Mouse (Mus musculus): ENCODE measurements at regions not wholly inside any gene's neighbourhood (a gene's known extent, or its start where the extent isn't known, plus 50 kb on each side); places are given as distances from the start of the nearest gene placed in this dataset.

DNA sequence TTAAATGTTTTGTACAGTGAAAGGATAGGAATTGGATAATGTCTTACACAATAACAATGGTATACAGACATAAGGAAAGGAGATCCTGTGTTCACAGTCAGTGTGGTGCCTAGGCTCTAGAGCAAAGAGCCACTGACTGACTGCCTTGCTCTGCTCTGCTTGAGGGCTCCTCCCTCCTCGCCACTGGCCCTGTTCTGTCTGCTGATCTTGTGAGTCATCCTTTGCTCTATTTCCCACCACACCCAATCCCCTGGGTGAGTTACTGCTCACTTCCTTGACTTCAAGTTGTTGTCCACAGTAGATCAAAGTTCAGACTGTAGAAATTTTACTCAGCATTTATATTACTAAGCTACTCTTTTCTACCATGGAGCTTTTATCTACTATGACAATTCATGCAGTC, 117.3 kb downstream of the Tmsb4x start:
- DNase-seq, result peak; percentile 55

DNA sequence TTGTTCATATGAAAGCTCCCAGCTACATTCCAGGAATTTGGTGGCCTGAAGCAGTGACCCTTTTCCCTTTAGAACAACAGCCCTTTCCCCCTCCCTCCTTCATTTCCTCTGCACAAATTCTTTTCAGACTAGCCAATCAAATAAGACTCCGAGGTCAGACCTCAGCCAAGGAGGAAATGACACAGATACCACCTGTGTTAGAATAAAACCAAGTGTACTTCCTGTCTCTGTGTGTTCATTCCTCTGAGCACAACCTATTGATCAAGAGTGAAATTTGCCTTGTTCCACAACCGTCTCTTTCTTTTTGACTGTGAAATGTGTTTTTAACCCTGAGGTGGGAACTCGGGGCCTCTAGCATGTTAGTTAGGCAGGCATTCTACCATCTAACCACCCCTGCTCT, 120.2 kb downstream of the Tmsb4x start:
- peak; percentile 20 for DNase-seq

DNA sequence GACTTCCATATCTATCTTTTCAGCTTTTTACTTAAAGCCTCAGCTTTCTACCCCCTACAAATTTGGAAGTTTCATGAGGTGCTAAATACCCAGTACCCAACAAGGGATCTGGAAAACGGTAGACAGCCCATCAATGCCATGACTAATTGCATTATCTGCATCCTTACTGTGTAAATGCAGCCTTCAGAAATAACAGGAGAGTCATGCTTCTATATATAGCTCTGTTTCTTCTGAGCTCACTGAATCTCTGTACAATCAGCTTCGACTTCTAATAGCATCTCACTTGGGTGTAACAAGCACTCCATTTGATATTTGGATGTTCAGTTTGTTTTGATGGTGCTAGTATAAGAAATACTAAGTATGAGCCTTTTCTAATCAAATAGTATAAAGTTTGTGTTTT, 120.7 kb downstream of the Tmsb4x start:
- DNase-seq, result no peak

DNA sequence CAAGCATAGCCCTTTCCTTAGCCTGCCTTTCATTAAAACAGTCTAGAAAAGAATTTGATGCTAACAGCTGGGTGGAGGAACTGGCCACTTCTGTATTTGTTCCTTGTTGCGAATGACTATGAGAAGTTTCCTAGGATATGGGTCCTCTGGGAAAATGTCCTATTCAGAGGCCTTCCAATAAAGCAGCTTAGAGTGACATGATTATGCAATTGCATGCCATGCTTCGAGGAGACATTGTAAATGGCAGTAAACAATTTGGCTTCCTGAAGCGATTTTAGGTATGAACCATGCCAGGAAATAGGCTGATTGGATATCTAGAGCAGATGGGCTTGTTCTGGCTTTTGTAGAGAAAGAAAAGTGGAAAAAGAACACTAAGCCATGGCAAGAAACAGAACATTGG, 128.3 kb downstream of the Tmsb4x start:
- DNase-seq, result no peak

DNA sequence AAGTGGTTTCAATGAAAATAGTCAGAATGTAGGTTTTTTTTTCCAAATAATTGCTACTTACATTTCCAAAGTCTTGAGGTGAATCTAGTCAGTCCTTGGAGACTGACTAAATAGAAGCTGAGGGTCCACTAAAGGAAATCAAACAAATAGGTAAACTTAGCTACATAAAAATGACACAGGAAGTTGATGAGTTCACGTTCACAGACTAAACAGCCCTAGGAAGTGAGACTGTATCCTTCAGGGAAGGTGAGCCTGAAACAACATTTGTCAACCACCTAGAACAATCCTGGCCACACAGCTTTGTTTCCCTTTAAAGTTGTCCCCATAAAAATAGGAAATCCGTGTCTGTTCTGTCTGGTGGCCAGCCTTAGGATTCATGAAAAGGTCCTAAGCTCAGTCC, 140.0 kb downstream of the Tmsb4x start:
- no peak for DNase-seq

DNA sequence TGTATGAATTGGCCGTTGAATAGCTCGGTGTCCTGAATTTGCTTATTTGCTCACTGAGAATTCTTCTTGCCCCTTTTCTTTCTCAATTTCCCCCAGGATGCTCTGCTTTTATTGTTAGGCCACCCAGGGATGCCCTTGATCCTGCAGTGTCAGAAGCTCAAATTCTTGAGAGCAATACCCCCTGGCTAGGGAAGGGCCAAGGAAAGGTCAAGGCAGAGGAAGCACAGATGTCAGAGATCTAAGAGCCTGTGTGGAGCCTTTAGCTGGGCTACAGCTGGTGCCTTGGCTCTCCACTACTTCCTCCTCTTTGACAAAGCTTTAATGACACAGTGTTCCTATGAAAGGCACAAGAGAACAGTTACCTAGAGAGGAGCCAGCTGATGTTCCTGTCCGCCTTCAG, 141.2 kb downstream of the Tmsb4x start:
- peak; percentile 13 for DNase-seq

DNA sequence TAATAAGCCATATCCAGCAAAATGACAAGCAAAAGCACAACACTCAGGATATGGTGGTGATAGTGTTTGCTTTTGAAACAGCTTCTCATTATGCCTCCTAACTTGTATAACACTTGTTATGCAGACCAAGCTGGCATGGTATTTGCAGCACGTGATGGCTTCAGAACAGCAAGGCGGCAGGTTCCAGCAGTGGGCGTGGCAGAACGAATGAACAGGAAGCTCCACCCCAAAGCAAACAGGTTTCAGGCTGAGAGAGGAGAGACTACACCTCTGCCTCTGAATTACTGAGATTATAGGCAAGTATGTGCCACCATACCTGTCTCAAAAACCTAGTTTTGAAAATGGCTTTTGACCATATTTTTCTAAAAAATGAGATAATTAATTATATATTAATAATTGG, 145.2 kb downstream of the Tmsb4x start:
- no peak for DNase-seq

DNA sequence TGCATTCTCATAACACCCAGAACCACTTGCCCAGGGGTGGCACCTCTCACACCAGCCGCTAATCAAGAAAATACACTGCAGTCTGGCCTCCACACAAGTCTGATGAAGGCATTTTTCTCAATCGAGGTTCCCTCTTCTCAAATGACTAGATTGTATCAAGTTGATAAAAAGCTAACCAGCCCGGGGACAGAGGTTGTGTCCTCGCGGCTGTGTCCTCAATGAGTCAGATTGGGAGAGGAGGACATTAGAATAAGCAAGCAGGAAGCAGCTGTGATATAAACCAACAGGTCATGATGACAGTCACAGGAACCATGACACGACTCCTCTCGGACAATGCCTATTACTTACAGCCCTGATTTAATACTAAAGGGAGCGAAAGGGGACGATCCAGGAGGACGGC, 156.7 kb downstream of the Tmsb4x start:
- DNase-seq, result no peak

DNA sequence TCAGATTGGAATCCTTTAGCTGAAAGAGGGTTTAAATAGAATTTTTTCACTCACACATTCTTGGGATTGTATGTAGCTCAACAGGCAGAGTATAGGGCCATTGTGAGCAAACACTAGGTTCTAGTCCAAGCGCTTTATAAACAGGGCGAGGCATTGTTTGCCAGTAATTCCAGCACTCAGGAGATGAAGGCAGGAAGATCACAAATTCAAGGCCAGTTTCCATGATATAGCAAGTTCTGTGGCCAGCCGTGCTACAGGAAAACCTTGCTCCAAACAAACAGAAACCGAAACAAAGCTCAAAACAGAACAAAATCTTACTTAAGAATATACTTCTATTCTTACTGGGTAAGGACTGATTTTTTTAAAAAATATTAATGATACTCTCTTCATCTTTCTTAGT, 159.0 kb downstream of the Tmsb4x start:
- DNase-seq, result no peak

DNA sequence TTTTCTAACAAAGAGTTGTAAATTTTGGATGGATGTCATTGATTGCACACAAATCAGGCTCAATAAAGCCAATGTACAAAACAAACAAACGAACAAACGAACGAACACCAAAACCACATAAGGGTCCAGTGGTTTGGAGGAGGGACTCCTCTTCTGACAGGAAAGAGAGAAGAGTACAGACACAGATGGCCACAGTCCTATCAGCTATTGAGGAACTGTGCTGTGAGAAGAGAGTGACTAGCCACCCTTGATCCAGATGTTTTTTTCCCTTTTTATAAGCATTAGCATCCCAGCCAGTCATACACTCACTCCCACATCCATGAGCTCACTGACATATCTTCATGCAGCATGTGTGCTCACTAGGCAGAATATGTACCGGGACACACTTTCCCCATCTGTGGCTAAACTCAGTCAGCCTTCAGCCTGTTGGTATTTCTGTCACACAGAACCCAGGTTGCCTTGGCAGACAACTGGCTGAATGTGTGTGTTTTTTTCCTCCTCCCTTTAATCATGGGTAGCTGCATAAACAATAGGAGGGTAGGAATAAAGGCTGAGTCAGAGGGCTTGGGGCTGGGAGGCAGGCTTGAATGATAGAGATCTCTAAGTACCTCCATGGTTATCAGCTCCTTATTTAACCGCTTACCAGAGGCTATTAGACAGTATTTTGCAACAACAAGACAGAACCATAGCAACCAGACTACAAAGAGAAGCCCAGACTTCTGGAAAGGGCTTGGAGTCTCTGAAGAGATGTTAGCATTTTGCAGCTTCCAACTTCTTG, 159.7 kb downstream of the Tmsb4x start:
- DNase-seq, result no peak

DNA sequence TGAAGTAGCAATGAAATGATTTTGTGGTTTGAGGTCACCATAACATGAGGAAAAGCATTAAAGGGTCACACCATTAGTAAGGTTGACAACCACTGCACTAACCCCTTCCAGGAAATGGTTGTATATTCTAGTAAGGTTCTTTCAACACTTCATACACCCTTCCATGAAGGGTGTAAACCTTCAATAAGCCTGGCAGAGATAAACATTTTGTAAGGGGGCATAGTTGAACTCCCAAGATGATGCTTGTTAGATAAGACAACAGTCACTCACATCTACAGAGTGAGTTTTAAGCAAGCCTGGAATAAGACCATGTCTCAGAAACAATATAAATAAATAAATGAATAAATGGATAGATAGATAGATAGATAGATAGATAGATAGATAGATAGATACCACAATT, 171.1 kb downstream of the Tmsb4x start:
- no peak for DNase-seq

DNA sequence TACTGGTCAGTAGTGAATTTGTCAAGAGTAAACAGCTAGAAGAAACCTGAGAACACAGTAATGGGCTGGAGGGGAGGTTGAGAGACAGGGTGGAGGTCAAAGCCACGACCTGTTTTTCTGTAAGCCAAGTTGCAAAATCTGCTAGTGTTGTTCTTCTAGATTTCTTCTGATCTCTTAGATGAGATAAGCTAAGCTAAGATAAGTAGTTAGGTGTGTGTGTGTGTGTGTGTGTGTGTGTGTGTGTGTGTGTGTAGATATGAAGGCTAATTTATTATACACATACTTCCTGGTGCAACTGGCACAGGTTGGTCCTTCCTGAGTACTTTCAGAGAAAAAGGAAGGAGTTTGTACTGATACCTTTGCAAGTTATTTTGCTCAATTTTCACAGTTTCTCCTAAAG, 172.8 kb downstream of the Tmsb4x start:
- DNase-seq, result no peak

DNA sequence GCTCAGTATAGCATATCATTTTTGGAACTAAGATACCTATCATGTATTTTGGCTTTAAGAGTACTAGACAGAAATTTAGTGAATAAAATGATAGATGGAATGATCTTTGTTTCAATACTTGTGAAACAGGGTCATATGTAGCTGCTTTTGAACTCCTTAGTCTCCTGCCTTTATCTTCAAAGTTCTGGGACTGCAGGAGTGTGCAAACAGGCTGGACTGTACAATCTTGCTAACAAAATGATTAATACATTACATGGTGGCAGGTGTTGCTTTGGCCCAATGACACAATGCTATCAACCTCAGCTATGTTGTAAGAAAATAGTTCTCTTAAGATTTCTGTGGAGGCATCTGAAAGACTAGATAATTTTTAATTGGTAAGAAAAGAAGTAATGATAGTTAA, 173.5 kb downstream of the Tmsb4x start:
- DNase-seq, result no peak

DNA sequence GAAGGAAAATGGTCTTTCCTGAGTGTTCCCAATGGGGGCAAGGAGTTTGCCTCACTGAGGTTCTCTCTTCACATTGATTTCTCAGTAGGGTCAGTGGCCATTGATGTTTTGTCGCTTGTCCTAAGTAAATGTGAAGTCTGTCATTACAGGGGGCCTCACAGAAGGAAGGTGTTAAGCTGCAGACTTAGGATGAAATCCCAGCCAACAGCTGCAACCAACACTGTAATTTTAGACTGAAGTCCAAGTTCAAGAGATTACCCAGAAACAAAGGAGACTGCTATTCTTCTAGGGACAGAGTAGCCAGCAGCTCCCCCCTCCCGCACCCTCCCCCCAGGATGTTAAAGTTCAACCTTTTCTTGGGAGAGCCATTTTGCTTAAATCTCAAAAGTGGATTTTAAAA, 176.0 kb downstream of the Tmsb4x start:
- no peak for DNase-seq

DNA sequence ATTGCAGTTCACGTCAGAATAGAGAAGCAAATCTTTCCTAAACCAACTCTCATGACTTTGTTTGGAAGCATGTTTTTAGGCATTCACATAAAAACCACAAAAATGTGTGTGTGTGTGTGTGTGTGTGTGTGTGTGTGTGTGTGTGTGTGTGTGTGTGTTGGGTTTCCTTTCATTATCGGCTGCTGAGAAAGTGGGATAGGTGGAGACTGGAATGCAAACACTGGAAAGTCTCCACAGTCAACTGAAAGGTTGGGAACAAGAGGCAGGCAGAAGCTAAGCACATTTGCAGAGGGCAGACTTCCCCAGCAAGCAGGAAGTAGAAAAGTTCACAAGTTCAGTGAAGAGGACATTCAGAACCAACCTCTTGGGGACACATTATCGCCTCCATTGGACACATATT, 176.5 kb downstream of the Tmsb4x start:
- no peak for DNase-seq

DNA sequence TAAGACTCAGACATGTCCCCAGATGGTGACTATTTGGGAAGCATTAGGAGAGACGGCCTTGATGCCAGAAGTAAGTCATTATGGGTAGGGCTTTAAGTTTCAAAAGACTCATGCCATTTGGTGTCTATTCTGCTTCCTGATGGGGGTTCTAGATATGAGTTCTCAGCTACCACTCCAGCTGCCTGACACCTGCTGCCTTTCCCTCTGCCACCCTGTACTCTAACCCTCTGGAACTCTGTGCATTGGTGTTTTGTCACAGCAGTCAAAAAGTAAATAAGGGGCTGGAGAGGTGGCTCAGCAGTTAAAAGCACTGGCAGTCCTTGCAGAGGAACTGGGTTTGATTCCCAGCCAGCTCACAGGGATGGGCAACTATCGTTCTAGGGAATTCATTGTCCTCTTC, 177.6 kb downstream of the Tmsb4x start:
- DNase-seq, result no peak

DNA sequence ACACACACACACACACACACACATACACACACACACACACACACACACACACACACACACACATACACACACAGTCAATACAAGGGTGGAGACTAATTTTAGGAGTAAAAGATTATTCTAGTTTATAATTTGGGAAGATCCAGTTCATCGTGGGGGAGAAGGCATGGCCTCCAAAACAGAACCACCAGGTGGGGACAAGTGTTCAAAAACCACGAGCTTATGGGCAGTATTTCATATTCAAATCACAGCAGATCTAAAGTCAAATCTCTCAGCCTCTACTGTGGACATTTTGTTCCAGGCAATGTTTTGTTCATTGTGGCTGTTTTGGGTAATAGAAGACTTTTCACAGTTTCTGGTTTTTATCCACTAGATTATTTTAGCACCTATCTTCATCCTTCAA, 193.5 kb downstream of the Tmsb4x start:
- no peak for DNase-seq

DNA sequence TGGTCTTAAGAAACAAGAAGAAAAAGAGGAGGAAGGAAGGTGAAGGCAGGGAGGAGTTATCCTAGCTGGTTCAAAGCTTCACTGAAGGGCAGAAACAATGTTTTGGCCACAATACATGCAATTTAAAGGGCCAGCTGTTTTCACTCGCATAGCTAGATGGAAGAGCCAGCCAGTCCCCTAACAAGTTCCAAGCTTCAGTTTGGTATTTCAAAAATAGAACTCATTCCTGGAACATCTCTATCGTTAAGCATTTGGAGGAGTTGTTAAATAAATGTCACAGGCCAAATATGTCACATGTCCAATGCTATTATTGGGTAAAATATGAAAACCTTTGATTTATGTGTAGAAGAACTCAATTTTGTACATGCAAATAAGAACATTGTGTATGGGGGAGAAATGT, 194.8 kb downstream of the Tmsb4x start:
- no peak for DNase-seq

DNA sequence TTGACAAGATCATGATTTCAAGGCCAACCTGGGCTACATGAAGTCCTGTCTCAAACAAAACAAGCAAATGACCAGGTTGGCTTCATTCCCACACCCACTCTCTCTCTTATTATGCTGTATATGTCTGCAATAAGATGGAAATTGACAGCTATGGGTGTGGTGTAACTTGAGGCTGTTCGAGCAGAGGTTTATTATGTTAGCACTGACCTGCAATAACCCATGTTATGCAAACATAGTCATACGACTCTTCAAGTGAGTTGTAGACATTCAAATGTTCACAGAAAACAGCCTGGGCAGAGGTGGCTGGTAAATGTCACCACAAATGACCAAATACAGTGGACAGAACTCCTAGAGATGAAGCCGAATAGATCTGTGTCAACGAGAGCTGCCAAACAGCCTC, 196.2 kb downstream of the Tmsb4x start:
- no peak for DNase-seq

DNA sequence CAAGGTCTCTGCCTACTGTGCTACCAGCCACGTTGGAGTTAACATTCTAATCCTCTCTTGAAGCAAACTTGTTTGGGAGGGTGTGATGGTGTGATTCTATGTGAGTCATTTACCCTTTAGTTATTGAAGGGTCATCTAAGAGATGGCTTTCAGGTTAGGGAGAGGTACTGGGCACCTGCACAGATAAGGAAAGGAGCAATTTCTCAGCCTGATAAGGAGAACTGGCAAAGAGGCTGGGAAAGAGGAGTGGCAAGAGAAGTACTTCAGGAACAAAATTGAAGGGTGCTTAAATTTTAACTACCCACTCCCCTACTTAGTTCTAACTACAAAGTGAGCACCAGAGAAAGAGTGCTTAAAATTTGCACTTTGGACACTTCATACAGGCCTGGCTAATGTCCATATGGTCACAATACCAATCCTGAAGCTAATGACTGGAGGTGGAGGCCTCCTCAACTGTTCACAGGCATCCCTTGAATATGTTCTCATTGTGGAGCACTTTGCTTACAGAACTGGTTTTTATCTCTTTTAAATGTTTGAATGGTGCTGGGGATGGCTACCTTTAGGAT, 197.1 kb downstream of the Tmsb4x start:
- no peak for DNase-seq

DNA sequence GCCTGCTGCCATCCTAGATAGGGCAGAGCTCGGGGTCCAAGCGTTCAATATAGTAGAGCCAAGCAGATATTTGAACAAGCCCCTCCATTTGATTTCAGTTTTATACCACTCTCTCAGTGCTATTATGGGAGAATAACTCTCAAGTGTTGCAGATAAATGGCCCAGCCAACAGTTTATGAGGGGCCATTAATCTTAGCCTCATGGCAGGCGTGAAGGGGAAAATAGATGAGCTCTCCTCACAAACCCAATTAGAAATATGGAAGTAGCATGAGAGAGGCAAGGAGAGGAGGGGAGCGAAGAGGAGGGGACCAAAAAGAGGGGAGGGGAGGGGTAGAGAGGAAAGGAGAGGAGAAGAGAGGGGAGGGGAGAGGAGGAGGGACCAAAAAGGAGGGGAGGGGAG, 213.3 kb downstream of the Tmsb4x start:
- DNase-seq, result no peak

DNA sequence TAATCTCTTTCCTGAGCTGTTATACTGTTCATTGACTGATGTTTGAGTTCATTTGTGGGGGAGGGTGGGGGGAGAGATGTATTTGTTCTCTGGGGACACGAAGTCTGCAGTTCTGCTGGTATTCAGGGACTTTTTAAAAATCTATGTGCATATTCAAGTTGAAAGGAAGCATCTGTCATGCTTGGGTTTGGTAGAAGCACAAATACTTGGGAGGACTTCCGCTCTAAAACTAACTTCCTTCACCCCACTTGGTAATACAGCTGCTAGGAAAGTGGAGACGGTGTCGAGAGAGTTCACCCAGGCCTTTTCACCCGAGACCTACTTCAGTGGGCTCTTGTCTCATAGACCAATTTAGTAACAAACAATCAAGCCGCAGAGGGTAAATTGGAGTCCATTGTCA, 228.1 kb downstream of the Tmsb4x start:
- peak; percentile 8 for DNase-seq

DNA sequence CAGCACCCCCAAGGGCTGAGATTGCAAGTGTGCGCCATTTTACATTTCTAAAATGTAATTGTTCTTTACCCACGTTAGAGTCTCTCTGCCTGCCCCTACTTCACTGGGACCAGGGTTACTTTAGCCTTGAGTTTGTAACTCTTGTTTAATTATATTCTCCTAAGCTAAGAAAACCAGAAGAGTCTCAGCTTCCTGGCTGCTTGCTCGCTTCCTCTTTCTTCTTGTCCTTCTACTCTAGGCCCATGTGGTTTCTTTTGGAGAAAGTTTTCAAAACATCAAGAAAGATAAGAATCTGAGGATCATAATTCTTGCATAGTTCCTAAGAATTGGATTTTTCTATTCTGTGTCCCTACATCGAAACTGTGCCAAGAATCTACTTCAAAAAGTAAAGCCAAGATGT, 228.6 kb downstream of the Tmsb4x start:
- DNase-seq, result no peak

DNA sequence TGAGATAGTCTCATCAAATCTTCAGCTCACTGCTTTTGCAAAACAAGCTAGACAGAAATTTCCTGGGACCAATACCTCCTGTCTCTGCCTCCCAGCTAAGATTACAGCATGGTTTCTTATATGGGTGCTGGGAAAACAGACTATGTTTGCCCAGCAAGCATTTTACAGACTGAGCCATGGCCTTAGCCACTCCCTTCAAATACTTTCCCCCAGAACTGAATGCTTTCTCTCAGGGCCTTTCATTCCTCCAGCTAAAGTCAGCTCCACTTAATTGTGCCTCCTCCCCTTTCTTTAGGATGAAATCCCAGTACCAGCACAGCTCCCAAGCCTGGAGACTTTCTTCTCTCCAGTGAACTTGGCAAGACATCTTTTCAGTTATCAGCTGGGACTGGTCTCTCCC, 232.1 kb downstream of the Tmsb4x start:
- DNase-seq, result no peak

DNA sequence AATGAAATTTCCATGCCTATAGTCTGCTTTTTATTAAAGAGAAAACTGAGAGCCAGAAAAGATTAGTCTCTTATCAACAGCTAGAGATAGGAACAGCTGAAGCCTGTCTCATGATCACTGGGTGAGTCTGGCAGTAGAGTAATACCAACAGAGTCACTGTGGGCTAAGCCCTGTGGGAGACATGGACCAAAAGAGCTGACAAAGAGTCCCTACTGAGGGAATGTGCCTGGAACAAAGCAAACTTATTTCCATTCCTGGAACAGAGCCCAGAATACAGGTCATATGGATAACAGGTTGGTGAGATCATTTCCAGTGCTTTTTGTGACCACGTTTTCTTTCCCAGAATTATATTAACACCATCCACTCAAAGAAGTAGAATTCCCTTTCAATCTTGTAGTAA, 237.4 kb downstream of the Tmsb4x start:
- no peak for DNase-seq

Data from kidney, adult 11 months (tissue).